Mouse (Mus musculus): ENCODE results near the gene Cad.

DNA sequence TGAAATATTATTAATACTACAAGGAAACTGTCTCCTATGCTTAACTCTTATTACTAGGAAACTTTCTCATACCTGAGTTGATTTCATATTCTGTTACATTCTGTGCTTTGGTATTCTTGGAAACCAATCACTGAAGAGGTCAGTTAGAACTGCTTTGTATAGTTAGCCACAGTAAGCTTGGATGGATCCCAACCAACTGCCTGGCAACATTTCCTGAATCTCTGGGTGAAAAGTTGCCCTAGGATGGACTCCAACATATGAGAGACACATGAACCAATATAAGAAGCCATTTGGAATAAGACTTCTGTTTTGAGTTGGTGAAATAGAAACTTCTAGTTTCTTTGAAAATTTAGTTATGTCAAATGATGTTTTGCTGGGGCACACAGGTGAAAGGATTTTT, 29.9 kb upstream of the Cad start:
- TF ChIP-seq GATA1 (IDR thresholded peaks at IDR 0.05; ENCODE audit: low read length), result no peak
- TF ChIP-seq TAL1 (IDR thresholded peaks at IDR 0.05; ENCODE audit: low read length), result no peak
